Mouse (Mus musculus) gastrocnemius, adult 18-20 months (tissue): Measurements from ENCODE around the gene Siglecg. TPM values are rescaled to one million over a fixed set of nuclear protein-coding genes. Genes with fewer than 3 reads are reported as not detected.
"Not testable (repeated sequence)": the region's sequence is repeated elsewhere in the genome, so short reads cannot be mapped to it uniquely, and the experiment has no call there.

Source experiments
- DNase-seq: peaks from one replicate; pipeline ENCODE4 v3.0.0; 2021; ENCODE audit warnings: low spot score
- long read RNA-seq, 2 experiments: library from polyadenylated mRNA; stranded (forward); transcript quantifications; one replicate each; pipeline ENCODE4 v2.0.0; 2021
- total RNA-seq, 2 experiments: library from RNA; stranded (reverse); gene quantifications; 2 replicates each; pipeline ENCODE4 v1.2.3; 2021

The Siglecg gene
- total RNA-seq: not detected
- long read RNA-seq, experiment 1: 0 reads
- long read RNA-seq, experiment 2: 0 reads

DNA sequence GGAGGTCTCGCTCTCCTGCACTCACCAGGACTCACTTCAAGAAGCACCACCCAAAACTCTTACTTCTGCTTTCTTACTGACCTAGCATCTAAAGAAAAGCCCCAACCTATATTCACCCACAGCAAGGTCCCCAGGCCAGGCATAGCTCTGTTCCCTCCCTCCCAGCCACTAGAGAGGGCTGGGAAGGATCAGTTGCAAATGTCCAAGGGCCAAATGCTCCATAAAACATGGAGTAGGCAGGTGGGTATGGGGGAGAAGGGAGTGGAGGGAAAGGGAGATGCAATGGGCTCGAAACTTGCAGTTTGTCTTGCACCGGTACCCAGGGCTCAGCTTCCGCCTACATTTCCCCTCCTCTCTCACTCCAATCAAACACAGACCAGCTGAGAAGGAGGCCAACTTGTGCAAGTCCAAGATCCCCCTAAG lies at the start of gene Siglecg:
Gene Siglecg, plus strand, starts transcription at position 74 of the 423 bp plus-strand sequence.
- DNase-seq: no peak

DNA sequence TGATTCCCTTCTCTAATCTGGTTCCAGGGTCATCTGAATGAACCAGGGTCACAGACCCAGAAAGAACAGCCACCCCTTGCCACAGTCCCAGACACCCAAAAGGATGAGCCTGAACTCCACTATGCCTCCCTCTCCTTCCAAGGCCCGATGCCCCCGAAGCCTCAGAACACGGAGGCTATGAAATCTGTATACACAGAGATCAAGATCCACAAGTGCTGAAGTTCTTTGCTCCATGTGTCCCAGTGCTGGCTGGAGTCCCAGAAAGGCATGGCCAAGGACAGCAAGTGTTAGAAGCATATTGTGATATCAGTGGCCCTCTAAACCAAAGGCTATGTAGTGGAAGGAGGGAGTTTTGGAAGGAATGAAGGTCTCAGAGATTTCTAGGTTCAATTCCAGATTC lies 49.4 kb upstream of the Siglecg start:
- DNase-seq: no peak

DNA sequence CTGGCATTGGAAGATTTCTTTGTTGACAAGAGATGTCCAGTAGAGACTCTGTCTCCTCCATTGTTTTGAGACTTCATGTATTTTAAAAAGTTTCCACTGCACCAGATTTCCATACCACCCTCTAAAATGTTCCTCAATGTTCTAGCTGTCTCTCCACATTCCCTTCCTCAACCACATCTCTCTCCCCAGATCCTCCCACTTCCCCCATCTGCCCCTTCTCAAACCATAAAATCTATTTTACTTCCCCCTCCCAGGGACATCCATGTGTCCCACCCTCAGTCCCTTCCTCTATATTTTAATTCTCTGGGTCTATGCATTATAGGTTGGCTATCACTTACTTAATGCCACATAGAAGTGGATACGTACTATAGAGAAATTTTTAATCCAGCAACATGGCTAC lies 46.6 kb upstream of the Siglecg start:
- no peak for DNase-seq

DNA sequence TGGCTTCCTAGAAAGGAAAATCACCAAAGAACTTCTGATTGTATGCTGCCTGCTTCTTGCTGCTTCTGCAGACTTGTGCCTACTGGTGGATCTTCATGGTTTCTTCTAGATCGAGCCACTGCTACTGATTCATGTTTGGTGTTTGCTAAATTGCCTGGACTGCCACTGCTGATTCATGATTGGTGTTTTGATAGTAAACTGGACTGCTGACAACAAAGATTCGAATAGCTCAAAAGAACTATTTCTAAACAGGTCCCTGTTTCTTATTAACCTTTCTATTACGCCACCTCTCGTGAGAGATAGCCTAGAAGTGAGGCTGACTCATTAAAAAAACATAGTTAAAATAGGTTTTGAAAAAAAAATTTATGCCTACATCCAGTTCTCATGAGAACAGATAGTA lies 46.0 kb upstream of the Siglecg start:
- no peak for DNase-seq

DNA sequence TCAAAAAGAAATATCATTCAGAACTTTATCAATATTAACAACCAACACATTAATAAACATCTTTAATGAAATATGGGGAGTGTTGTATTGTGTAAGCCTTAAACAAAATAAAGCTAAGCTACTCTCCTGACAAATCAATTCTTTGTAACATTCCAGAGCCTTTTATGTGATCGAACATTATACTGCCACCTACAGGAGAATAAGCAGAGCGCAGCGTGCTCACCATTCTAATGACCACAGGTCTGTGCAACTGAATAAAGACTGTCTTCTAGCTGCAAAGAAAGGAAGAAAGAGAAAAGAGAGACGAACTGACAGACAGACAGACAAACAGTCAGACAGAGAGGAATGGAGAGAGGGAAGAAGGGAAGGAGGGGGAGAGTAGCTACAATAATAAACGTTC lies 29.8 kb upstream of the Siglecg start:
- DNase-seq: peak; percentile 12

DNA sequence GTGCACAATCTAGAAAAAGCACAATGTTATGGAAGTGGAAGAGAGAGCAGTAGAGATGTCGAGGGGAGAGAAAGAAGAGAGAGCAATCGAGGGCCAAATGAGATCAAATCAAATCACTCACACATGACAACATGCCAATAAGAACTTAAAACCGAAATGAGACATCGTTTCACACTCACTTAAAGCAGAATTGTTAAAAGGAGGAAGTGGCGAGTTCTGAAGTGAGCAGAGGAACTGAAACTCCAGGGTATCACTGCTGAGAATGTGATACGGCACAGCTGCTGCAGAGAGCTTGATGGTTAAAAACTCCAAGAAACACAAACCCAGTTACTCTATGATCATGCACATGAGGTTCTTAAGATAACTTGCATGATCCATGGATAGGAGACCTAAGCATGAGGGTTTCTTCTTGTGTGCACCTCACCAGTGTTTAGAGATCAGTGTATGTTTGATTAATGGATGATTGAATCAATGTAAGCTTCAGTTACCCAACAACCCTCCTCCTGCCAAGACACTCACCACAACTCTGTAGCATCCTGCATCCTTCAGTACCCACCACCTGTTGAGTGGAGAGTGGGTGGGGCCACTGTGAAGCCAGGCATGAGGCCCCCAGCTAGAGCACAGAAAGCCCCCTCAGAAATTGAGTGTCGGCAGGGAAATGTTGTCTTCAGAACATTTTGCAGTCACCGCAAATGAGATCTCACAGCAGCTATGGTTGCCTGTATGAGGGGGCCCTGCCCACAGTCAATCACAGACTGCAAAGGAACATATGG lies 15.5 kb upstream of the Siglecg start:
- no peak for DNase-seq

DNA sequence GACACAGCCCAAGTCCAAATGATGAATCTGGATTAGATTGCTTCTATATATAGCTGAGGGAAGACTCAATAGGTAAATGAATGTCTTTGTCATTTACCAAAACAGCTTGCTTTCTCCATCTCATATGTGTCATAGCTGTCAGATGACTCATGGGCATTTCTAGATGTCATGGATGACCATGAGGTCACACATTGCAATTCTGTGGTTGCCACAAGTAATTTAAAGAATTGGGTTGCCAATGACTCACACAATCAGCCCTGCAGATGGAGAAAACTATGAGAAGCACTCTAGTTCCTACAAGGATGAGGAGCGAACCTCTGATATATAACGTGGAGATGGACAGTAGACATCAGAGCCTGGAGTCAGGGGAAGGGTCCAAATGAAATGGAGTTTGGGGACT lies 8.5 kb upstream of the Siglecg start:
- no peak for DNase-seq

DNA sequence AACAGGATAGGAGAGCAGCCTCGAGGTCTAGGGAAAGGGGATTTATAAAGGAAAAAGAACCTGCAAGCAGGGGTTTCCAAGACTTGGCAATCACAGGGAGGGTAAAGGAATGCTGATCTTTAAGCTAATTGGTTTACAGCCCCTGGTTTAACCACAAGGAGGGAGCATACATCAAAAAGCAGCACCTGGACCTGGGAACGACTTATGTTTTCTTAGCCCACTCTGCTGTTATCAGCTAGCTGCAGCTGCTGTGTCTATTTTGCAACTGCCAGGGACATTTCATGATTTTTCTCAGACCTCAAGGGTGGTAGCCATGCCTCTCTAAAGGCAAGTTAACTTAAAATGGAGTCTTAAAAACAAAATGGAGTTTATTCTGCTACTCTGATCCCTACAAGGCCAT lies 5.3 kb upstream of the Siglecg start:
- no peak for DNase-seq

DNA sequence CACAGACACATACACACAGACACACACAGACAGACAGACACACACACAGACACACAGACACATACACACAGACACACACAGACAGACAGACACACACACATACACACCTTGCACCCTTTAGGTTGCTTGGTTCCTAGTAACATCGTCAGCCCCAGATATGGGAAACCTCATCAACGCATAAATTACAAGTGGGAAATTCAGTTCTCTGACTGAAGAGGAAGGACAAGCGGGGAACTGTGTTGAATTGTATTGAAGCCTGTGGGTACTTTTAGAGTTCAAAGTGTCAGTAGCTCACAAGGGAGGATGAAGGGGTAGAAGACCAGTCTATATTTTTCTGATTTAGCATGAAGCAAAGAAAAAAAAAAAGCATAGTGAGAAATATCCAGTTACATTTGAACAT lies 431 bp upstream of the Siglecg start:
- no peak for DNase-seq

DNA sequence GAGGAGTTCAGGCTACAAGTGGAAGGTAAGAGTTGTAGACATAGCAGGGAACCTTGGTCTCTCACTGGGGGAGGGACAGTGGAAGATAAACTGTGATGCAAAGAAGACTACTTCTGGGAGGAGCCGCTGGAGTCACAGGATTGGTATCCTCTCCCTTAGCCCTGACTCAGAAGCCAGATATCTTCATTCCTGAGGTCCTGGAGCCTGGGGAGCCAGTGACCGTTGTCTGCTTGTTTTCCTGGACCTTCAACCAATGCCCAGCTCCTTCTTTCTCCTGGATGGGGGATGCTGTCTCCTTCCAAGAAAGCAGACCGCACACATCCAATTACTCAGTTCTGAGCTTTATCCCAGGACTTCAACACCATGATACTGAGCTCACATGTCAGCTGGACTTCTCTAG lies 1.1 kb downstream of the Siglecg start:
- DNase-seq: no peak

DNA sequence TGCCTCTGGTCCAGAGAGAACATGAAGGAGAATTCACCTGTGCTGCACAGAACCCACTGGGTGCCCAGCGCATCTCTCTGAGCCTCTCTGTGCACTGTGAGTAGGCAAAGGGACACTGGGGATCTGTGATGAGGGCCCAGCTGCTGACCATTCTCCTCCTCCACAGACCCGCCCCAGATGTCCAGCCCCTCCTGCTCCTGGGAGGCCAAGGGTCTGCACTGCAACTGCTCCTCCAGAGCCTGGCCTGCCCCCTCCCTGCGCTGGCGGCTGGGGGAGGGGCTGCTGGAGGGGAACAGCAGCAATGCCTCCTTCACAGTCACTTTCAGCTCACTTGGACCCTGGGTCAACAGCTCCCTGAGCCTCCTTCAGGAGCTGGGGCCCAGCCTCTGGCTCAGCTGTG lies 3.7 kb downstream of the Siglecg start:
- not testable (repeated sequence) for DNase-seq

DNA sequence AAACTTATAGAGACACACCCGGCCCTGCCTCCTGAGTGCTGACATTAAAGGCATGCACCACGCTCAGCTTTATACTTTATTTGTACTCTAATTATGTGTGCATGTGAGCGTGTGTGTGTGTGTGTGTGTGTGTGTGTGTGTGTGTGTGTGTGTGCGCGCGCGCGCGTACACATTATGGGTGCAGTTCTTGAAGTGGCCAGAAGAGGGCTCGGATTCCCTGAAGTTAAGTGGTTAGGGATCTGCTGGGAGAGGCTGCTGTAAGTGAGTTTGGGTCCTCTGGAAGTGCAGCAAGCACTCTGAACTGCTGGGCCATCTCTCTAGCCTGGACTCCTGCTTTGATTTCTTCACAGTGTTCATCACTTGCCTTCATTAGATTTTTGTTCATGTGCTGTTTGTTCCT lies 9.3 kb downstream of the Siglecg start:
- no peak for DNase-seq

DNA sequence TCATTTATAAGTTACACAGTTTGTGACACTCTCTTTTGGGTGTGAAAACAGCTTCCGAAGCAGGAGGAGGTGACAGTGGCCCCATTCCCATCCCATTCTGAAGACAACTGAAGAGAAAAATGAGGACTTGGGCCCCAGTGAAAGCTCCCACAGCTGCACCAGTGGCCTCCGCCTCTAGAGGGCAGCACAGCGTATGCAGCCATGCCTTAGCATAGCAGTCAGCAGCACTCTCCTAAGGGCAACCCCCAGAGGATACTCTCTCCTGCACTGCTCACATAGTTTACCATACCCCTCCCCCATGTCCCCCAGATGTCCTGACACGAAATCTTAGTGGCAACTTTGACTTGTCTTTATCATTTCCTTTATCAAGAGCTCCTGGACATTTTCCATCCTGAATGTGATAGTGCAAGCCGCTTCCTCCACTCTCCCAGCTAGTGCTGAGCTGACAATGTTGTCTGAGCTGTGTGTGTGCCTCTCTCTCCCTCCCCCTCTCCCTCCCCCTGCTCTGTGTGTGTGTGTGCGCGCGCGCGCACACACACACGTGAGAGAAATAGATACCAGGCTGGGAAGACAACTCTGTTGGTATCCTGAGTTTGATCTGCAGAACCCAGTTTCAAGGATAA lies 15.1 kb downstream of the Siglecg start:
- DNase-seq: peak; percentile 83

DNA sequence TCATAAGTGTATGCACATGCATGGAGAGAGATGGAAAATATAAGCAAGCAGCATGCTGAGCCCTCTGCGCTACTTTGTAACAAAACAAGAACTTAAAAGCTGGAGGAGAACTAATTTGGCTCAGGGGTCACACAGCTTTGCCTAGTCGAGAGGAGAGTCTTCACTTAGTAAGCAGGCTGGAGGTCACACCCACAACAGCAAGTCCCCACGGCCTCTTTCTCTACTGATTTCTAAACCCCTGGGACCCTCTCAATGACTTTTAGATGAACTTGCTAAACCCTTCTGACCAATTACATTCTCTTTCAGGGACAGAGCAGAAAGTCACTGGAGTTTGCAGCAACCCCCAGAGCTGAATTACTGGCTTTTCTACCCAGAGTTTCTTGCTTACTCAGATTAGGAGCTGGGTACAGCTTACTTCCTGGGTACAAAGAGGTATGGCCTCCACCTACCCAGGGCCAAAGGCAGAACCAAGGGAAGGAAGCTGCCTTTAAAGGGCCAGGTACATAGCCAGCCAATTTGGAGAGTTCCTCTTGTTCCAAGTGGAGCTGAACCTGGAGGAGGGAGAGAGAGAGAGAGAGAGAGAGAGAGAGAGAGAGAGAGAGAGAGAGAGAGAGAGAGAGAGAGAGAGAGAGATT lies 16.1 kb downstream of the Siglecg start:
- no peak for DNase-seq

DNA sequence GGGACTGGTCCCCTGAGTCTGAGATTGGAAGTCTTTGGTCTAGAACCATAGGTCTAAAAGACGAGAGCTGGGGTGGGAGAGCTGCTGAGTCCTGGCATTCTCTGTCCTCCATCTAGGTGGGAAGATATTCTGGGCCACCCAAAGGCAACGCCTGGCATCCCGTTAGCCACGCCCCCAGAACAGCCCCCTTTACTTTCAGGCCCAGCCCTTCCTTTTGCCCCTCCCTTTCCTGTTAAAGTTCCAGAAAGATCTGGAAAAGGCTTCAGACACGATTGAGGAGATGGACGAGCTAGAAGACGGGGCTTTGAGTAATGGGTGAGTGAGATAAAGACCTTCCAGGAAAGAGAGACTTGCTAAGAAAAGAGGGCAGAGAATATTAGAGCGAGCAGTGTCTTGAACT lies 19.4 kb downstream of the Siglecg start, which contains the start of gene Lim2:
Gene Lim2, plus strand, starts transcription at position 265 of the 400 bp plus-strand sequence.
- no peak for DNase-seq

DNA sequence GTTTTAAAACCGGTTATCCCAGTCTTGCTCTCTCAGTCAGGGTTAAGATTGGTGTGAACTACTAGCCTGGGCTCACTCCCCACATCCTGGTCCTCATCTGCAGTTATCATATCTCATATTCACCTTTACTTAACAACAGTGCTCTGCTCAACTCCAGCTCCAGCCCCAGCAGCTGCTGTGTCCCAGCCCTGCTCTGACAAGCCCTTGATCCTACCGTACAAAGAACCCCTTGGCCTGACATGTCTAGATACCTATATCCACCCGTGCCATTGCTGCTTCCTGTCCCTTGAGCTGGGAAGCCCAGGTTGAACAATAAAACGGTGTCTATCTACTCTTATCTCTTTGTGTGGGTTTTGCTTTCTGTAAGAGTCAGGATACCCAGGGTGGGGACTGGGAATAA lies 21.5 kb downstream of the Siglecg start:
- DNase-seq: no peak

DNA sequence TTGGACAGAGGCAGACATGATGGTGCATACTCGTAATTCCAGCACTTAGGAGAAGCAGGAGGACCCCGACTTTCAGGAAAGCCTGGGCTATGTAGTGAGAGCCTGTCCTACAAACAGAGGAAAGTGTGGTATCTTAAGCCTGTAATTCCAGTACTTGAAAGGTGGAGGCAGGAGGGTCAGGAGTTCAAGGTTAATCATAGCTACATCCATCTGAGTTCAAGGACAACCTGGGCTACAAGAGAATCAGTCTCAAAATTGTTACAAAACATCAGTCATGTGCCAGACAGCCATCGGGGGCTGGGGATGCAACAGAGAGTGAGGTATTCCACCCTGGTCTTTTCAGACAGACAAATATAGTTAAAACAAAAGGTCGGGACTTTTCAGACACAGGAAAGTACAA lies 24.9 kb downstream of the Siglecg start:
- no peak for DNase-seq

DNA sequence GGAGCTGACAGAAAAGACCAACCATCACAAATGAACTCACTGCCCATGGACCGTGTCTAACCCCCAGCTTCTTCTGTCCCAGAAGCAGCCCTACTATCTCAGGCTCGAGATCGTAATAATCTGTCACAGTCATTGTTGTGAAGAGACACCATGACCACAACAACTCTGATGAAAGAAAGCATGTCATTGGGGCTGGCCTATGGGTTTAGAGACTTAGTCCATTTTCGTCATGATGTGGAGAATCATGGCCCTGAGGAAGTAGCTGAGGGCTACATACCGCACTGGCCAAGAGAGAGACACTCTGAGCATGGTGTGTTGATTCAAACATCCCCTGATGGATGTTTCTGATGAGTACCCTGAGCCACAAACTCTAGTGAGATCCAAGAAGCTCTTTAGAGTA lies 26.7 kb downstream of the Siglecg start:
- no peak for DNase-seq

DNA sequence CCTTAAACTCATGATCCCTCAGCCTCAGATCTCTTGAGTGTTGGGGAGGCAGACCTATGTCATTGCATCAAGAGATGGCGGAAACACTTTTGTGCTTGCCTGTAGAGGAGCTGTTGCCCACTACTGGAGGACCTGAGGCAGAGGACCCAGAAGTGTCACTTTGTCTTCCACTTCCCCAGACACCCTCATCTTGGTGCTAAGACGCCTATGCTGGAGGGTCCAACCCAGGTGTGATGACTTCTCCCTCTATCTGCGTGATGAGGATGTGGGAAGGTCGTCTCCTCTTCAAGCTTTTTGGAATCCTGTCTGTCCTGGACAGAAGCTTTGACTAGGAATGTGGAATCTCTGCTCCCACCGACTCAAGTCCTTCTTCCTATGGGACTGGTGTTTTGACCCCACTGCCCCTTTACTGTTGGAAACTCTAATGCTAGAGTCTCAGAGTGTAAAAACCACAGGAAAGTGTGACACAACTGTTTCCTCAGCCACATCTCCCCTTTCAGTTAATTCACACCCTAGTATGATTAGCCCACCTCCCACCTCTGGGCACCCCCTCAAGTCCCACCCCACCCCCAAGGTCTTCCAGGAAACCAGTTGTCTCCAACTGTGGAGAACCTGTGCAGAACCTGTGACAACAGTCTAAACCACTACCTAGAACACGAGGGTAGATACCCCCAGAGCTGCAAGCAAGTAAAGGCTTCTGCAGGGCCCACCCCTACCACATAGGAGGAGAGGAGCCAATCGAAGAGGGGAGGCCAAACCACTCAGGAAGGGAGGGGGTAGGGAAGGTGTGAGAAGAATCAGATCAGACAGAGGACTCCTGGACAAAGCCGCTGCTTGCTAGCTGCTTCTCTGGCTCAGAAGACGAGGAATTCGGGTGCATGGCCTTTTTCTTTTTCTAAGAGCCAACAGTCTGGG lies 28.6 kb downstream of the Siglecg start, which contains the start of gene Nkg7:
Gene Nkg7, plus strand, starts transcription at position 733 of the 915 bp plus-strand sequence.
- no peak for DNase-seq

DNA sequence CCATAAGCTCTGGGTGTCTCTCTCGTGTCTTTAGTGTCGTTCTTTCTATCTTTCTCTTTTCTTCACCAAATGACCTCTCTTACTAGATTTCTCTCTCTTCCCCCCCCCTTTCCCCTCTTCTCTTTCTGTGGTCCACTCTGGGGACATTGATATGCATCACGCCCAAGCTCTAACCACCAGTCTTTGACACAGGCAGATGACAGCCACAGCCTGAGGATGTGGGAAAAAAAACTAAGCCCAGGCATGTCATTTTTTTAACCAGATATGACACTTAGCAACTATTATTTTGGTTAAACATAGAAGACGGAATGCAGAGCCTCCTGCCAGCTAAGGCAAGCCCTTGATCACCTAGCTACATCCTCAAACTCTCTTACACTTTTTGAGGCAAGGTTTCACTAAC lies 30.6 kb downstream of the Siglecg start:
- no peak for DNase-seq

DNA sequence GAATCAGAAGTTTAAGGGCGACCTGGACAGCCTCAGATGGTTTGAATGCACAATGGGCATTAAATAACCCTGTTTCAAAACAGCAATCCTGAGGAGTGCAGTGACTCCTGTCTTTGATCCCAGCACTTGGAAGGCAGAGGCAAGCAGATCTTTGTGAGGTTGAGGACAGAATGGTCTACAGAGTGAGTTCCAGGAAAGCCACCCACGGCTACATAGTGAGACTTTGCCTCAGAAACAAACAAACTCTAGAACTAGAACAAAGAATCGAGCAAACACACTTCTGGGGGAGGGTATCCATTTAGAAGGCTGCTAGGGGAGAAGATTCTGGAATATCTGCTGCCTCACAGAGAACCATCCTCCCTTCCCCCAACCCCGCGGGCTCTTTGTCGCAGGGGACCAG lies 32.5 kb downstream of the Siglecg start, which contains the start of gene Cldnd2:
Gene Cldnd2, plus strand, starts transcription at position 301 of the 400 bp plus-strand sequence.
- DNase-seq: no peak
